Mouse (Mus musculus): Measurements from ENCODE around the gene Naf1. TPM values are rescaled to one million over a fixed set of nuclear protein-coding genes. Genes with fewer than 3 reads are reported as not detected.

Naf1 gene
- polyA plus RNA-seq, 1 experiment: 7.6 TPM

DNA sequence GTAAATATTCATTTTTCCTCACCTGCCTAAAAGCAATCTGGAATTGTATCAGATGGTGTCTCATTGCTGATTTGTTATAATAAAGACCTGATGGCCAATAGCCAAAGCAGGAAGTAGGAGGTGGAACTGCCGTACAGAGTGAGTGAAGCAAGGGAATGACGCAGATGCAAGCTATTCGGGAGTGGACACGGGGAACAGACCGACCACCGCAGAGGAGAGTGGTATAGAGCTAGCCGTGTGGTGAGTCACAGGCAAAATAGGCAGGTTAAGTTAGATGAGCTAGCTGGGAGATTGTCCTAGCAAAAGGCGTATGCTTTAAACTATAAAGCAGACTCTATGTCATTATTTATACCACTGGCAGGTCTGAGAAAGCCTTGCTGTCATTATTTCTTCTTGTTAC is 46.1 kb downstream of the Naf1 start:
- Histone ChIP-seq H3ac (ENCODE audit: control insufficient read depth, insufficient read length, low read depth) (no peak overlapping the region), H3K27me3 (ENCODE audit: control insufficient read depth, insufficient read depth, insufficient read length) (no peaks in the 10 kb centered on the region), H3K4me3 (ENCODE audit: insufficient read depth, poor library complexity, severe bottlenecking) (no peak overlapping the region), H3K36me3 (ENCODE audit: control insufficient read depth, insufficient read depth) (no peaks in the 10 kb centered on the region), H3K79me3 (ENCODE audit: low read depth) (no peaks in the 10 kb centered on the region), H3K79me2 (ENCODE audit: control insufficient read depth, insufficient read depth) (no peaks in the 10 kb centered on the region)
- TF ChIP-seq CTCF (IDR thresholded peaks at IDR 0.05; ENCODE audit: control insufficient read depth, insufficient read depth, insufficient read length) (no peak), USF1 (IDR thresholded peaks at IDR 0.05; ENCODE audit: low read depth) (no peak), CEBPB (IDR thresholded peaks at IDR 0.05; ENCODE audit: low read depth) (no peak), MYOG (IDR thresholded peaks at IDR 0.05; ENCODE audit: control insufficient read depth, extremely low read depth, insufficient read length) (no peak), MAX (IDR thresholded peaks at IDR 0.05) (no peak), MYOD1 (IDR thresholded peaks at IDR 0.05; ENCODE audit: control insufficient read depth, insufficient read length, low read depth) (no peak), FOSL1 (IDR thresholded peaks at IDR 0.05; ENCODE audit: insufficient read depth, low read length, poor library complexity, severe bottlenecking) (no peak)

DNA sequence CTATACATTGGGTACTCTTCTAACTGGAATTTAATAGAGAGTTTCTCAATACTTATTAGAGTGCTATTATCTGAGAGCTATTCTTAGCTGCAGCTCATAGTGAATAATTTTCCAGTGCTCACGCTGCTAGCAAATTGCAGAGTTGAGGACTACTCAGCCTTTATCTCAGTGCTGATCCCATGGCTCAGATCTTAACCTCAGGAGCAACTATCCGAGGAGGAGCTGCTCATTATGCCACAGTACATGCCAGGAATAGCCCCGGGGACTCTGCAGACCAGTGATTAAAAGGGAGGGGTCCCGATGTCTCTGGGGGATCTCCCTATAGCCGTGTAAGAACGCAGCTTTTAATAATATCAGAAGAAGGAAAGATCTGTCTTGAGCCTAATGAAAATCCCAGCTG is 50.7 kb downstream of the Naf1 start:
- no peaks in the 10 kb centered on the region for H3K36me3 ChIP-seq (ENCODE audit: control insufficient read depth, insufficient read depth)
- H3K79me3 ChIP-seq (ENCODE audit: low read depth): no peaks in the 10 kb centered on the region
- no peak overlapping the region for H3ac ChIP-seq (ENCODE audit: control insufficient read depth, insufficient read length, low read depth)
- no peaks in the 10 kb centered on the region for H3K27me3 ChIP-seq (ENCODE audit: control insufficient read depth, insufficient read depth, insufficient read length)
- no peaks in the 10 kb centered on the region for H3K79me2 ChIP-seq (ENCODE audit: control insufficient read depth, insufficient read depth)
- no peak for TF ChIP-seq MYOD1 (IDR thresholded peaks at IDR 0.05; ENCODE audit: control insufficient read depth, insufficient read length, low read depth)
- TF ChIP-seq USF1 (IDR thresholded peaks at IDR 0.05; ENCODE audit: low read depth): no peak
- TF ChIP-seq FOSL1 (IDR thresholded peaks at IDR 0.05; ENCODE audit: insufficient read depth, low read length, poor library complexity, severe bottlenecking): no peak
- no peak for TF ChIP-seq CEBPB (IDR thresholded peaks at IDR 0.05; ENCODE audit: low read depth)
- no peak for TF ChIP-seq CTCF (IDR thresholded peaks at IDR 0.05; ENCODE audit: control insufficient read depth, insufficient read depth, insufficient read length)
- no peak for TF ChIP-seq MYOG (IDR thresholded peaks at IDR 0.05; ENCODE audit: control insufficient read depth, extremely low read depth, insufficient read length)
- TF ChIP-seq MAX (IDR thresholded peaks at IDR 0.05): no peak
- H3K4me3 ChIP-seq (ENCODE audit: insufficient read depth, poor library complexity, severe bottlenecking): no peak overlapping the region

DNA sequence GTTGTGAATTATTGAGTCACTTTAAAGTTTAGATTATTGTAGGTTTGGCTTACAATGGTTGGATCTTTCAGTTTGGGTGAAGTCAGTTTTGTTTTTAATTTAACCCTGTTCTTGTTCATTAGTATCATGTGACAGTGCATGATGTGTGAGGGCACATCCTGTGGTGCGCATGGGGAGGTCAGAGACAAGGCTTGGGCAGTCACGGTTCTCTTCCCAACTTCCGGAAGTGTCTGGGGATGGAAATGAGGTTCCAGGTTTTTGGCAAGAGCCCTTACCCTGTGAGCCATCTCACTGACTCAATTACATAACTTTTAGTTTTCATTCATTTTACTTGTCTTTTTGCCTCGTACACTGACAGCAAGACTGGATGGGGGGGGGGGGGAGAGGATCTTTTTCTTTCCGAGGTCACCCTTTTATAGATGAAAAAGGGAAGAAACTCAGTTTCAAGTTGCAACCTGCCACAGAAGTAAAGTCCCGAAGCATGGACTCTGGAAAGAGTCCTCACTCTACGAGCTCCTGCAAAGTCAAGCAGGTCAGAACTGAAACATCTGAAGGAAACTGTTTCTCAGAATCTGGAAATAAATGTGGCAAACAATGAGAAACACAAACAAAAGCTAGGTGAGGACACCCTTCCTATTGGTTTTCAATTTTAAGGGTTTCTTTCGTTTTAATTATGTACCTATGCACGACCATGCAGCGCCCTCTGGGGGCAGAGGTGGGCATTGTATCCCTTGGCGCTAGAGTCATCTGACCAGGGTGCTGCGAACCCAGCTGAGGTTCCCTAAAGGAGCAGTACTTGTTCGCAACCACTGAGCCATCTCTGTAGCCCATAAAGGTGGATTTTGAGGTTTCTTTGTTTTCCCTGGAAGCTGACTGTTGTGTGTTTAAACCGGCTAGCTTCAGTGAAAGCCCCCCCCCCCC is 53.9 kb downstream of the Naf1 start:
- H3ac ChIP-seq (ENCODE audit: control insufficient read depth, insufficient read length, low read depth): no peak overlapping the region
- no peak overlapping the region for H3K4me3 ChIP-seq (ENCODE audit: insufficient read depth, poor library complexity, severe bottlenecking)
- no peaks in the 10 kb centered on the region for H3K79me2 ChIP-seq (ENCODE audit: control insufficient read depth, insufficient read depth)
- no peaks in the 10 kb centered on the region for H3K36me3 ChIP-seq (ENCODE audit: control insufficient read depth, insufficient read depth)
- H3K27me3 ChIP-seq (ENCODE audit: control insufficient read depth, insufficient read depth, insufficient read length): no peaks in the 10 kb centered on the region
- no peak for TF ChIP-seq USF1 (IDR thresholded peaks at IDR 0.05; ENCODE audit: low read depth)
- no peak for TF ChIP-seq CEBPB (IDR thresholded peaks at IDR 0.05; ENCODE audit: low read depth)
- TF ChIP-seq MYOG (IDR thresholded peaks at IDR 0.05; ENCODE audit: control insufficient read depth, extremely low read depth, insufficient read length): no peak
- no peak for TF ChIP-seq FOSL1 (IDR thresholded peaks at IDR 0.05; ENCODE audit: insufficient read depth, low read length, poor library complexity, severe bottlenecking)
- no peak for TF ChIP-seq MYOD1 (IDR thresholded peaks at IDR 0.05; ENCODE audit: control insufficient read depth, insufficient read length, low read depth)
- no peak for TF ChIP-seq MAX (IDR thresholded peaks at IDR 0.05)
- TF ChIP-seq CTCF (IDR thresholded peaks at IDR 0.05; ENCODE audit: control insufficient read depth, insufficient read depth, insufficient read length): no peak
- no peaks in the 10 kb centered on the region for H3K79me3 ChIP-seq (ENCODE audit: low read depth)

DNA sequence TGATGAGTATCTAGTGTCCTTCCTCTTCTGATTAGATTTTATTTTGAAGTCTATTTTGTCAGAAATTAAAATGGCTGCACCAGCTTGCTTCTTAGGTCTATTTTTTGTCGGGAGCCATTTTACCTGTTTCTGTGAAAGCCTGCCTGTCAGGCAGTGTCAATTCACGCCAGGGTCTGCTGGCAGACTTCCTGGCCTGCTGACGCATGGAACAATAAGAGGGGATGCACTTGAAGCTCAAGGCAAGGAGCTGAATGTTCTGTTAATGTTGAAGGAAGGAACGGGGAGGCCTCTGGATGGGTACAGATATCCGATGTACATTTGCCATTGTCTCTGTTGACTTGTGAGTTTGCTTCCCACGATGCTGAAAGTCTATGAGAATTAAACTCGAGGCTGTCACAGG is 56.0 kb downstream of the Naf1 start:
- Histone ChIP-seq H3K4me3 (ENCODE audit: insufficient read depth, poor library complexity, severe bottlenecking) (no peak overlapping the region), H3K36me3 (ENCODE audit: control insufficient read depth, insufficient read depth) (no peaks in the 10 kb centered on the region), H3K79me2 (ENCODE audit: control insufficient read depth, insufficient read depth) (no peaks in the 10 kb centered on the region), H3ac (ENCODE audit: control insufficient read depth, insufficient read length, low read depth) (no peak overlapping the region), H3K27me3 (ENCODE audit: control insufficient read depth, insufficient read depth, insufficient read length) (no peaks in the 10 kb centered on the region), H3K79me3 (ENCODE audit: low read depth) (no peaks in the 10 kb centered on the region)
- no peak for TF ChIP-seq CEBPB (IDR thresholded peaks at IDR 0.05; ENCODE audit: low read depth)
- TF ChIP-seq MYOG (IDR thresholded peaks at IDR 0.05; ENCODE audit: control insufficient read depth, extremely low read depth, insufficient read length): no peak
- TF ChIP-seq MAX (IDR thresholded peaks at IDR 0.05): no peak
- no peak for TF ChIP-seq FOSL1 (IDR thresholded peaks at IDR 0.05; ENCODE audit: insufficient read depth, low read length, poor library complexity, severe bottlenecking)
- no peak for TF ChIP-seq USF1 (IDR thresholded peaks at IDR 0.05; ENCODE audit: low read depth)
- TF ChIP-seq CTCF (IDR thresholded peaks at IDR 0.05; ENCODE audit: control insufficient read depth, insufficient read depth, insufficient read length): no peak
- no peak for TF ChIP-seq MYOD1 (IDR thresholded peaks at IDR 0.05; ENCODE audit: control insufficient read depth, insufficient read length, low read depth)

DNA sequence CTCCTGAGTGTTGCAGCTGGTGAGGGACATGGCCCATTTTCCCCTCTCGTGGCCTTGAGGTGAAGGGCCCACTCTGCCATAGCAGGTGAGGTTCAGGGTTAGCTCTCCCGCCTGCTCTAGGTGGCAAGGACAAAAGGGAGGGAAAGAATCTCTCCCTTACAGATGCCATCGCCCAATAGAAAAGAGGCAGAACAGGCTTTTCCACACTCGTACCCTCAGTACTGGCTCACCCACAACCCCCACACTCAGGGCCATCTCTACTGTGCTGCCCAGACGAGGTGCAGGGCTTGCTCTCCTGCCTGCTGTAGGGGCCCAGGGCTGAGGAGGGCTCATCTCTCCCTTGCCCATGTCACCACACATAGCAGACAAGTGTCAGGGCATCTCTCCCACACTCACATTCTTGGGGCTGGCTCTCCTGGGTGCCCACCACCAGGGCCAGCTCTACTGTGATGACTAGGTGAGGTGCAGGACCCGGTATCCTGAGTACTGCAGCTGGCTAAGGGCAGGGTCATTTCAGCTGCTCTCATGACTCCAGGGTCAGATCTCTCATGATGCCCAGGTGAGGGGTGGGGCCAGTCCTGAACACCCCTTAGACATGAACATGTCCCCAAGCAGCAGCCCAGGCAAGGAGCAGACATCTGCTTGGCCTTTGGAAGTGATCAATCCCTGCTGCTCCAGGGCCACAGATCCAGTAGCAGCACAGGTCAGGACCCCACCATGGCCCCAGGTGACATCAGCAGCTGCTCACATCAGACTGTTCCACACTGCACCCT is 57.9 kb downstream of the Naf1 start:
- H3ac ChIP-seq (ENCODE audit: control insufficient read depth, insufficient read length, low read depth): no peak overlapping the region
- no peaks in the 10 kb centered on the region for H3K36me3 ChIP-seq (ENCODE audit: control insufficient read depth, insufficient read depth)
- H3K4me3 ChIP-seq (ENCODE audit: insufficient read depth, poor library complexity, severe bottlenecking): no peak overlapping the region
- no peaks in the 10 kb centered on the region for H3K79me3 ChIP-seq (ENCODE audit: low read depth)
- no peaks in the 10 kb centered on the region for H3K27me3 ChIP-seq (ENCODE audit: control insufficient read depth, insufficient read depth, insufficient read length)
- TF ChIP-seq USF1 (IDR thresholded peaks at IDR 0.05; ENCODE audit: low read depth) (no peak), CEBPB (IDR thresholded peaks at IDR 0.05; ENCODE audit: low read depth) (no peak), MAX (IDR thresholded peaks at IDR 0.05) (no peak), CTCF (IDR thresholded peaks at IDR 0.05; ENCODE audit: control insufficient read depth, insufficient read depth, insufficient read length) (no peak), FOSL1 (IDR thresholded peaks at IDR 0.05; ENCODE audit: insufficient read depth, low read length, poor library complexity, severe bottlenecking) (no peak), MYOG (IDR thresholded peaks at IDR 0.05; ENCODE audit: control insufficient read depth, extremely low read depth, insufficient read length) (no peak), MYOD1 (IDR thresholded peaks at IDR 0.05; ENCODE audit: control insufficient read depth, insufficient read length, low read depth) (no peak)
- no peaks in the 10 kb centered on the region for H3K79me2 ChIP-seq (ENCODE audit: control insufficient read depth, insufficient read depth)

All from C2C12 (cell line).